Mouse (Mus musculus): ENCODE results near the gene Rdh1.

DNA sequence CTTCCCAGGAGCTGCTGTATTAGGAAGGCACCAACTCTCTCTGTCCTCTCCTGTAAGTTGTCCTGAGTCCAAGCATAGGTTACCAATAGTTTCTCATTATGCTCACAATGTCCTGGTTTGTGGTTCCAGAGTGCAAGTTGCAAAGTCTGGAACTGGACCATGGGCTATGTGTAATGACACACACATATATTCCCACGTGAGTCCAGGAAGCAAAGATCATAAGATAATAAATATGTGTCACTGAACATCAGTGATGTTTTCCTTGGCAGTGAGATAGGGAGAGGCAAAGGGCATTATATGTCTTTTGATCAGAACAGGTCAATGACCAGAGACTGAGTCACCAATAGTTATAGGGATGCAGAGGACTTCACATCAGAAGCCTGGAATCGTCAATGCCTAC is 16.5 kb downstream of the Rdh1 start, which contains the start of gene Rdh9:
- TF ChIP-seq EP300 (optimal IDR thresholded peaks at IDR 0.05) (no peak), CTCF (IDR thresholded peaks at IDR 0.05; ENCODE audit: low read depth) (no peak)
